Comparison of ENCODE assay signal across 8 mouse cellular contexts in genomic region chr3:54756058-54756457, GRCm38 (mm10). TPM values are rescaled to one million over a fixed set of nuclear protein-coding genes. Genes with fewer than 3 reads are reported as not detected.
DNase-seq lines count a peak whose midpoint lies in the region; ATAC-seq and TF ChIP-seq lines count a peak whose summit lies in the region.

No protein-coding gene starts in this region.

- TF ChIP-seq CTCF in liver, postnatal 0 days (IDR thresholded peaks at IDR 0.05; ENCODE audit: low read depth), result 0 out of 2 replicates have a peak, but pooled peaks have one; percentile 11

- peak overlapping the region; percentile 86 for H3K9ac ChIP-seq in heart, embryonic 12.5 days
- peak overlapping the region; percentile 71 for H3K9ac ChIP-seq in liver, postnatal 0 days (replicated peaks)

- H3K4me1 ChIP-seq in heart, embryonic 12.5 days (replicated peaks), result peaks cover 13% of the 10 kb centered on the region
- H3K4me1 ChIP-seq in liver, postnatal 0 days (ENCODE audit: insufficient read depth), result peaks cover 5% of the 10 kb centered on the region; the same call in 1 of the 2 replicates

- peaks cover 3% of the 10 kb centered on the region; the same call in 1 of the 2 replicates for H3K9me3 ChIP-seq in heart, embryonic 12.5 days (replicated peaks)
- peaks cover 3% of the 10 kb centered on the region; the same call in 1 of the 2 replicates for H3K9me3 ChIP-seq in liver, postnatal 0 days (ENCODE audit: low read length)

- H3K4me3 ChIP-seq in heart, embryonic 12.5 days, result peak overlapping the region; percentile 91
- H3K4me3 ChIP-seq in liver, postnatal 0 days (ENCODE audit: low read depth, low read length), result peak overlapping the region; percentile 63

- 3% methylated on average over 11 of the region's 11 CpGs for WGBS in heart, embryonic 12.5 days
- WGBS in liver, postnatal 0 days (ENCODE audit: insufficient replicate concordance), result 6% methylated on average over 11 of the region's 11 CpGs

- H3K36me3 ChIP-seq in heart, embryonic 12.5 days, result peaks cover 6% of the 10 kb centered on the region
- no peaks in the 10 kb centered on the region for H3K36me3 ChIP-seq in liver, postnatal 0 days (replicated peaks; ENCODE audit: insufficient read depth, low read length)

- peak overlapping the region; percentile 99 for H3K4me2 ChIP-seq in heart, embryonic 12.5 days
- peak overlapping the region; percentile 82 for H3K4me2 ChIP-seq in liver, postnatal 0 days (ENCODE audit: low read depth, low read length)

- no peaks in the 10 kb centered on the region for H3K27me3 ChIP-seq in heart, embryonic 12.5 days (replicated peaks)
- H3K27me3 ChIP-seq in liver, postnatal 0 days (ENCODE audit: insufficient read depth, low read length), result peaks cover 15% of the 10 kb centered on the region

- 0 out of 2 replicates have a peak, but pooled peaks have one; percentile 45 for ATAC-seq in heart, embryonic 12.5 days (ENCODE audit: insufficient number of reproducible peaks, low FRiP score)
- peak; percentile 46; the same call in 1 of the 2 replicates for ATAC-seq in liver, postnatal 0 days

- peak overlapping the region; percentile 87 for H3K27ac ChIP-seq in heart, embryonic 12.5 days (ENCODE audit: poor library complexity, severe bottlenecking)
- peak overlapping the region; percentile 75 for H3K27ac ChIP-seq in liver, postnatal 0 days (ENCODE audit: low read depth)

- TF ChIP-seq EP300 in liver, postnatal 0 days (IDR thresholded peaks at IDR 0.05; ENCODE audit: low read depth), result no peak

- DNase-seq in adrenal gland, adult 2 months, result peak; percentile 77
- no peak for DNase-seq in adrenal gland, postnatal 4 days (ENCODE audit: low spot score in 2 of 2)
- DNase-seq in cerebellum, postnatal 25 days, result peak; percentile 39 to 53
- DNase-seq in kidney, postnatal 14 days, result peak; percentile 10
- DNase-seq in liver, postnatal 0 days, result peak; percentile 41
- DNase-seq in retina, postnatal 1 day, result peak; percentile 38
- DNase-seq in adipocyte (ENCODE audit: low spot score), result no peak

RNA-seq across cellular contexts. Expression of gene Smad9, which starts 0.7 kb away (rescaled TPM):
- 10 to 100 TPM; 14.4 to 15.7 TPM for total RNA-seq in adrenal gland, adult 2 months (2021)
- polyA plus RNA-seq in adrenal gland, adult 2 months (2012; rRNA removed), result 13.2 and 23.2 TPM in 2 replicates
- total RNA-seq in adrenal gland, postnatal 4 days (2021), result 10 to 100 TPM; 22.9 to 24.8 TPM
- polyA plus RNA-seq in heart, embryonic 12.5 days (2016; fragmentation: Nextera tagmentation; extraction: Ambion mirVana), result 1.6 and 1.9 TPM in 2 replicates
- 0.86 and 1.4 TPM in 2 replicates for polyA plus RNA-seq in liver, postnatal 0 days (2015; fragmentation: Nextera tagmentation; extraction: Ambion mirVana)

RNA-seq across cellular contexts. Expression of gene Alg5, which starts 20.7 kb away (rescaled TPM):
- 10 to 100 TPM; 41.8 to 45.0 TPM for total RNA-seq in adrenal gland, adult 2 months (2021)
- polyA plus RNA-seq in adrenal gland, adult 2 months (2012; rRNA removed), result 8.0 and 8.9 TPM in 2 replicates
- 10 to 100 TPM; 38.5 to 41.2 TPM for total RNA-seq in adrenal gland, postnatal 4 days (2021)
- polyA plus RNA-seq in heart, embryonic 12.5 days (2016; fragmentation: Nextera tagmentation; extraction: Ambion mirVana), result 35.8 and 41.2 TPM in 2 replicates
- 41.4 and 43.4 TPM in 2 replicates for polyA plus RNA-seq in liver, postnatal 0 days (2015; fragmentation: Nextera tagmentation; extraction: Ambion mirVana)

RNA-seq across cellular contexts. Expression of gene Exosc8, which starts 20.9 kb away (rescaled TPM):
- total RNA-seq in adrenal gland, adult 2 months (2021), result 10 to 100 TPM; 32.4 to 33.4 TPM
- 8.5 and 13.4 TPM in 2 replicates for polyA plus RNA-seq in adrenal gland, adult 2 months (2012; rRNA removed)
- total RNA-seq in adrenal gland, postnatal 4 days (2021), result 10 to 100 TPM; 60.4 to 63.4 TPM
- polyA plus RNA-seq in heart, embryonic 12.5 days (2016; fragmentation: Nextera tagmentation; extraction: Ambion mirVana), result 74.6 and 82.6 TPM in 2 replicates
- 38.7 and 42.7 TPM in 2 replicates for polyA plus RNA-seq in liver, postnatal 0 days (2015; fragmentation: Nextera tagmentation; extraction: Ambion mirVana)

RNA-seq across cellular contexts. Expression of gene Gm21958, which starts 41.9 kb away (rescaled TPM):
- total RNA-seq in adrenal gland, adult 2 months (2021), result not detected
- not detected in 2 replicates for polyA plus RNA-seq in adrenal gland, adult 2 months (2012; rRNA removed)
- not detected for total RNA-seq in adrenal gland, postnatal 4 days (2021)
- polyA plus RNA-seq in heart, embryonic 12.5 days (2016; fragmentation: Nextera tagmentation; extraction: Ambion mirVana), result 1.0 TPM in 1 of 2 replicates, not detected in the other
- not detected in 2 replicates for polyA plus RNA-seq in liver, postnatal 0 days (2015; fragmentation: Nextera tagmentation; extraction: Ambion mirVana)

RNA-seq across cellular contexts. Expression of gene Rfxap, which starts 51.5 kb away (rescaled TPM):
- 10 to 100 TPM; 29.8 to 30.0 TPM for total RNA-seq in adrenal gland, adult 2 months (2021)
- 16.4 and 16.7 TPM in 2 replicates for polyA plus RNA-seq in adrenal gland, adult 2 months (2012; rRNA removed)
- total RNA-seq in adrenal gland, postnatal 4 days (2021), result 10 to 100 TPM; 30.5 to 36.7 TPM
- polyA plus RNA-seq in heart, embryonic 12.5 days (2016; fragmentation: Nextera tagmentation; extraction: Ambion mirVana), result 41.8 and 49.4 TPM in 2 replicates
- polyA plus RNA-seq in liver, postnatal 0 days (2015; fragmentation: Nextera tagmentation; extraction: Ambion mirVana), result 12.8 and 16.6 TPM in 2 replicates

Comparison
In these comparisons a context has a peak if more than half of its experiments do, and no peak if none do; other contexts are left out.
1. DNase-seq: peak in adrenal gland, adult 2 months (single experiment), cerebellum, postnatal 25 days (2 of 2), kidney, postnatal 14 days (single experiment), liver, postnatal 0 days (single experiment) and retina, postnatal 1 day (single experiment); none in adrenal gland, postnatal 4 days (0 of 2) and adipocyte (single experiment).